Mouse (Mus musculus) CH12.LX (cell line): Measurements from ENCODE around the gene Slx4ip. TPM values are rescaled to one million over a fixed set of nuclear protein-coding genes. Genes with fewer than 3 reads are reported as not detected.

Experiments
- DNase-seq: peaks from one replicate; pipeline ENCODE4 v3.0.0-alpha.2; 2013; ENCODE audit errors: extremely low read depth
- H3K27ac ChIP-seq: 2 replicates; pipeline ENCODE4 v1.5.1; 2012; ENCODE audit warnings: low read depth, mild to moderate bottlenecking, control low read depth, moderate library complexity; ENCODE audit not compliant: insufficient read depth
- H3K27me3 ChIP-seq: replicated peaks from 2 replicates; pipeline ENCODE3; 2012; ENCODE audit warnings: inconsistent platforms
- H3K36me3 ChIP-seq, 2 experiments: replicated peaks in 1 of 2; 2 replicates each; pipeline versions ENCODE3 to v1.6.1; 2012; ENCODE audit warnings: inconsistent platforms in 1 of 2, low read length in 1 of 2, mild to moderate bottlenecking in 1 of 2, mixed read lengths in 1 of 2, moderate library complexity in 1 of 2; ENCODE audit not compliant: control insufficient read depth in 1 of 2, insufficient read depth in 1 of 2
- H3K4me1 ChIP-seq, 2 experiments: 2 replicates each; pipeline ENCODE4 v1.6.1; 2012; ENCODE audit warnings: inconsistent platforms in 1 of 2, moderate library complexity in 1 of 2; ENCODE audit not compliant: insufficient read depth in 2 of 2, control insufficient read depth in 1 of 2
- H3K4me2 ChIP-seq: 2 replicates; pipeline ENCODE4 v1.6.1; 2012; ENCODE audit warnings: low read depth, mild to moderate bottlenecking, control low read depth; ENCODE audit not compliant: poor library complexity, insufficient read depth, severe bottlenecking
- H3K4me3 ChIP-seq, 3 experiments: fragments of 150-350 bp in 1 of 3; sonication (generic) in 1 of 3; replicated peaks in 1 of 3; 2 replicates each; pipeline versions ENCODE3 to v1.5.1; 2011 to 2012; ENCODE audit warnings: low read depth in 2 of 3, low read length in 2 of 3, mild to moderate bottlenecking in 2 of 3, moderate library complexity in 2 of 3, control low read depth in 1 of 3, improper control_type of control experiment in 1 of 3, inconsistent platforms in 1 of 3, mixed read lengths in 1 of 3; ENCODE audit not compliant: poor library complexity in 1 of 3
- H3K79me2 ChIP-seq: replicated peaks from 2 replicates; pipeline ENCODE4 v1.6.1; 2012; ENCODE audit warnings: mild to moderate bottlenecking, moderate library complexity; ENCODE audit not compliant: control insufficient read depth, poor library complexity, insufficient read depth, severe bottlenecking; ENCODE audit errors: extremely low read depth
- H3K9ac ChIP-seq: 2 replicates; pipeline ENCODE4 v1.6.1; 2012; ENCODE audit warnings: low read depth, mild to moderate bottlenecking, control low read depth, moderate library complexity; ENCODE audit not compliant: insufficient read depth
- H3K9me3 ChIP-seq: replicated peaks from 2 replicates; pipeline ENCODE3; 2012; ENCODE audit warnings: low read length, inconsistent platforms, mixed read lengths
- BHLHE40 ChIP-seq: IDR thresholded peaks from 2 replicates; pipeline ENCODE4 v1.6.1; 2011; ENCODE audit warnings: mild to moderate bottlenecking, low read depth, low read length, improper control_type of control experiment
- CHD1 ChIP-seq: IDR thresholded peaks from 2 replicates; pipeline ENCODE4 v1.6.1; 2012; ENCODE audit warnings: low read depth, low read length, improper control_type of control experiment, inconsistent platforms
- ETS1 ChIP-seq: conservative IDR thresholded peaks from 2 replicates; pipeline ENCODE4 v1.6.1; 2012; ENCODE audit warnings: low read depth, mild to moderate bottlenecking, inconsistent platforms, low read length, improper control_type of control experiment, moderate library complexity
- GABPA ChIP-seq: IDR thresholded peaks from 2 replicates; pipeline ENCODE4 v1.6.1; 2012; ENCODE audit warnings: low read depth, low read length, improper control_type of control experiment, inconsistent platforms; ENCODE audit not compliant: insufficient replicate concordance
- JUN ChIP-seq: IDR thresholded peaks from 2 replicates; pipeline ENCODE4 v1.6.1; 2011; ENCODE audit warnings: low read depth, mild to moderate bottlenecking, low read length, improper control_type of control experiment, moderate library complexity; ENCODE audit not compliant: insufficient read depth
- JUND ChIP-seq: conservative IDR thresholded peaks from 2 replicates; pipeline ENCODE4 v1.6.1; 2011; ENCODE audit warnings: low read depth, low read length, improper control_type of control experiment
- MAX ChIP-seq: IDR thresholded peaks from 2 replicates; pipeline ENCODE4 v1.6.1; 2011; ENCODE audit warnings: low read length, improper control_type of control experiment
- MXI1 ChIP-seq: IDR thresholded peaks from 2 replicates; pipeline ENCODE4 v1.6.1; 2011; ENCODE audit warnings: mild to moderate bottlenecking, low read depth, low read length, improper control_type of control experiment
- MYC ChIP-seq: IDR thresholded peaks from 2 replicates; pipeline ENCODE4 v1.6.1; 2011; ENCODE audit warnings: low read depth, mild to moderate bottlenecking, improper control_type of control experiment, low read length
- NRF1 ChIP-seq: IDR thresholded peaks from 2 replicates; pipeline ENCODE4 v1.6.1; 2014; ENCODE audit warnings: low read depth, mild to moderate bottlenecking, inconsistent platforms, low read length, improper control_type of control experiment, moderate library complexity
- POLR2A ChIP-seq: IDR thresholded peaks from 2 replicates; pipeline ENCODE4 v1.6.1; 2011; ENCODE audit warnings: low read depth, mild to moderate bottlenecking, improper control_type of control experiment, low read length
- RCOR1 ChIP-seq: conservative IDR thresholded peaks from 2 replicates; pipeline ENCODE4 v1.6.1; 2012; ENCODE audit warnings: low read depth, mild to moderate bottlenecking, inconsistent platforms, low read length, improper control_type of control experiment
- TCF12 ChIP-seq: IDR thresholded peaks from 2 replicates; pipeline ENCODE4 v1.6.1; 2014; ENCODE audit warnings: low read depth, mild to moderate bottlenecking, inconsistent platforms, low read length, improper control_type of control experiment
- USF1 ChIP-seq: IDR thresholded peaks from 2 replicates; pipeline ENCODE4 v1.6.1; 2014; ENCODE audit warnings: low read depth, mild to moderate bottlenecking, inconsistent platforms, low read length, improper control_type of control experiment
- ZC3H11A ChIP-seq: IDR thresholded peaks from 2 replicates; pipeline ENCODE4 v1.6.1; 2012; ENCODE audit warnings: low read depth, mild to moderate bottlenecking, inconsistent platforms, low read length, improper control_type of control experiment
- ZKSCAN1 ChIP-seq: IDR thresholded peaks from 2 replicates; pipeline ENCODE4 v1.6.1; 2012; ENCODE audit warnings: low read depth, inconsistent platforms, low read length, improper control_type of control experiment, borderline replicate concordance
- ZMIZ1 ChIP-seq: IDR thresholded peaks from 2 replicates; pipeline ENCODE4 v1.6.1; 2012; ENCODE audit warnings: low read depth, mild to moderate bottlenecking, inconsistent platforms, low read length, improper control_type of control experiment
- ZNF384 ChIP-seq: IDR thresholded peaks from 2 replicates; pipeline ENCODE4 v1.6.1; 2012; ENCODE audit warnings: low read depth, low read length, improper control_type of control experiment, inconsistent platforms
- dilution Hi-C: fragments of 300-500 bp; cut with MboI; formaldehyde crosslinking; loops from 2 replicates; pipeline ENCODE4 v1.14.3; 2020; ENCODE audit warnings: low sequenced_read_pairs; ENCODE audit not compliant: extremely low pct_unique_long_range_greater_than_20kb, extremely low pct_ligation_motif_present
- in situ Hi-C: fragments of 300-500 bp; cut with MboI; formaldehyde crosslinking; loops from 3 replicates; pipeline ENCODE4 v1.14.3; 2019; ENCODE audit warnings: low sequenced_read_pairs, low pct_ligation_motif_present, low pct_unique_long_range_greater_than_20kb, mixed read lengths
- polyA plus RNA-seq: library from polyadenylated mRNA; unstranded; fragments of >175 nt; gene quantifications from 2 replicates; pipeline ENCODE4 v1.2.1, GENCODE M21; 2012; ENCODE audit warnings: low read depth; ENCODE audit not compliant: insufficient read length
- total RNA-seq, 2 experiments: library from RNA; depleted of rRNA; stranded (reverse); fragments of 300-350 nt in 1 of 2; fragments of >200 nt in 1 of 2; gene quantifications; 2 replicates each; pipeline ENCODE4 v1.2.3; 2012 to 2014

Slx4ip gene
- total and polyA plus RNA-seq, 3 experiments = 4.1 to 6.7 (median 4.7) TPM

DNA sequence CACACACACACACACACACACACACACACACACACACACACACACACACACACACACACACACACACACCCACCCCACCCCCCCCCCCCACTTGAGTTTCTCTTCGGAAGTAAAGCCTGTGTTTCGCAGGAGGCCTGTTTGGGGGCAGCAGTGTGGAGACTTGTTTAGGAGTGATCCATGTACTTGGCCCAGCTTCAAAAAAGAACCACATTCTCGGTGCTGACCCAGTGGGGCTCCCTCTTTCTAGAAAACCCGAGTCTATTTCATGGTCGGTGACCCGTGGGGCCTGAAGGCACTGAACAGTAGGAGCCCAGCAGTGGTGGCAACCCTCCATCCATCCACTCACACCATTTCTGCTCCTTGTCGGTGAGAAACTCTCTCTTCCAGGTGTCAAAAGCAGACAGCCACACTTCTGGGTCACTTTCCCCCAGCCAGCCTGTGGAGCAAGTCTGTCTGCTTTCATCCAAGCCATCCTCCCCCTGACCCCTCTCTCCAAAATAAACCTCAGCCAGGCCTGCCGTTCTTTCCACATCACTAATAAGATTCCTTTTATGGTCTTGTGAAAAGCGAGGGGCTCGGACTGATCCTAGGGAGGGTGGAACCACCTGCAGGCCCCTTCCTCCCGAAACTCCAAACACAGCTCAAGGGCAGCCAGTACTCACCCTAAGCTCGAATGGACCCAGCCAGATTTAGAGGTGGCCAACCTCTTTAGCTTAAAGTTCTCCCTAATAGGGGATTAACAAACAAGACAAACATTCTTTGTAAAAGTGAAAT lies 222.5 kb downstream of the Slx4ip start:
- peaks cover 36% of the 10 kb centered on the region for H3K9me3 ChIP-seq
- in situ Hi-C loops (no loop called here), dilution Hi-C loops (no loop called here)
- no peaks in the 10 kb centered on the region for H3K79me2 ChIP-seq
- H3K27ac ChIP-seq = no peak overlapping the region
- DNase-seq = no peak
- H3K4me3 ChIP-seq = no peak overlapping the region
- H3K36me3 ChIP-seq = no peaks in the 10 kb centered on the region
- H3K27me3 ChIP-seq = no peaks in the 10 kb centered on the region
- H3K9ac ChIP-seq = no peak overlapping the region
- TF ChIP-seq POLR2A (no peak), ZC3H11A (no peak), ZNF384 (no peak), ZMIZ1 (no peak), USF1 (no peak), ETS1 (no peak), NRF1 (no peak), RCOR1 (no peak), GABPA (no peak), CHD1 (no peak), JUND (no peak), ZKSCAN1 (no peak), MAX (no peak), TCF12 (no peak), BHLHE40 (no peak), MYC (no peak)
- no peak overlapping the region for H3K4me2 ChIP-seq
- H3K4me1 ChIP-seq = no peaks in the 10 kb centered on the region

DNA sequence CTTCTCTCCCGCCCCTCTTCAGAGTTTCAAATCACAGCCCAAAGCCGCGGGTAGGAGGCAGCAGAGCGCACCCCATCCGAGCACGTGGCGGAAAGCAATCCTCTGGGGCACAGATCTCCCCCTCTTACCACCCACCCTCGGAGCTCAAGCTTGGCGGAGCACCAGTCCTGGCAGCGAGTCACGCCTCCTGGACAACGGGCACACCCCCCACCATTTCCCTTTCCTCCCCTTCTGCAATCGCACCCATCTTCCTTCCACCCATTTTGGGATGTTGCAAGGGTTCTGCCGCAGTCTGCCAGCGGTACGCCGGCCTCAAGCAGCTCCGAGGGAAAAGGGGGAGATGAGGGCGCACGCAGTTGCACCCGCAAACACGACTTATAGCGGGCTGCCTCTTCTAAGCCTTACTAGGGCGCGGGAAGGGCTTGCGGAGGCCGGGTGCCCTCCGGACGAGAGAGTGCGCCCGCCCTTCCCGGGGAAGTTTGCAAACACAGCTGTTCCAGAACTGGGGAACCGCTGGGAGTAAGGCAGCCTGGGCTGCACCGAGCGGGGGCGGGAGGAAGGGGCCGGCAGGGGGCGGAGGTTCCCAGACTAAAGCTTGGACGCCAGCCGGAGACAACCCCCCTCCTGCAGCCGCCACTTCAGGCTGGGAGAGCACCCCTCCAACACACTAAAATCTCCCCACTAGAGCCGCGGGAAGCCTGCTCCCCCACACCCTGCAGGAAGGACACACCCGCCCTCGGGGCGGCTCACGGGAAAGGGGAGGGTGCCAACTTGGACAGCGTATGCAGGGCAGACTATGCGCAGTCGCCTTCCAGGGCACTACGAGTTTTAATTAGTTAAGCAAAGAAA lies 223.5 kb downstream of the Slx4ip start:
- Histone ChIP-seq H3K9ac (no peak overlapping the region), H3K27me3 (no peaks in the 10 kb centered on the region), H3K4me3 (no peak overlapping the region), H3K27ac (no peak overlapping the region), H3K79me2 (no peaks in the 10 kb centered on the region), H3K36me3 (no peaks in the 10 kb centered on the region), H3K4me1 (no peaks in the 10 kb centered on the region), H3K9me3 (peaks cover 36% of the 10 kb centered on the region), H3K4me2 (no peak overlapping the region)
- in situ Hi-C loops (no loop called here), dilution Hi-C loops (no loop called here)
- no peak for DNase-seq
- no peak for TF ChIP-seq ZC3H11A
- no peak for TF ChIP-seq JUN
- no peak for TF ChIP-seq MXI1
- no peak for TF ChIP-seq POLR2A
